Mouse (Mus musculus): ENCODE data around the gene Bscl2. TPM values are rescaled to one million over a fixed set of nuclear protein-coding genes. Genes with fewer than 3 reads are reported as not detected.

Bscl2 gene
- polyA plus RNA-seq, 1 experiment: 204 TPM

DNA sequence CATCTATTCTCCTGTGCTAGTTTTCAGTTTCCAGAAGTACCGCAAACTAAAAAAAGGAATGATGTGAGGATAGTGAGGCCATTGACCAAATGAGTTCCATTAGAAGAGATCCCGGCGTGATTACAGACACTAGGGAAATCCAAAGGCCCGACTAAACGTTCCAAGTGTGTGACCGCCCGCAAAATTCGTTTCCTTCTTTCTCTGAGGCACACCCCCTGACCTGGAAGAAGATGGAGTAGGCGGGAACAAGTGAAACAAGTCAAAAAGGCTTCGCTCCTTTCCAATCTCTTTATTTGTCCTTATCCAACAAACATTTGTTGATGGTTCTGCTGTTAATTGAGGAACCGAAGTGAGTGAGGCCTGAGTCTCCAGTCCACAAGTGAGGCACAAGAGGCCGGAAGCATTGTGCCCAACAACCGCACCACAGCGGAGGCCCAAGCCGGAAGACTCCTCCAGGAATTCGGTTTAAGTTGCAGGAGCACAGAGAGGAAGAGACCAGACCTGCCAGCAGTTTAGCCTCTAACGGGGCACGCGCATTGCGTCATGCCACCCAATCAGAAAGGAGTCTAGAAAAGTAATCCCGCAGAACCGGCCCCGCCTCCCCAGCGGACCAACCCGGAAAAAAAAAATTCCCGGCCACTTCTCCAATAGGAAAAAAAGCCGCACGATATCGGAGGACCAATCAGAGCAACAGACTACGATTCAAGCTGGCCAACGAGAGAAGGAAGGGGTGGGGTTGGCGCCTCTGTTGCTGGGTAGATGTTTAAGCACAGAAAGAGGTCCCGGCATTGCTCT lies 18.3 kb upstream of the Bscl2 start, which contains the start of gene Ttc9c:
TSS of gene Ttc9c (minus strand) at position 533 of the 795 bp plus-strand sequence.
- Histone ChIP-seq H3K4me1 (ENCODE audit: control insufficient read depth, insufficient read depth, low read length) (peaks cover 9% of the 10 kb centered on the region; the same call in 1 of the 2 replicates), H3K36me3 (ENCODE audit: control insufficient read depth, insufficient read depth, low read length) (peaks cover 1% of the 10 kb centered on the region; the same call in 1 of the 2 replicates), H3K27me3 (replicated peaks; ENCODE audit: control insufficient read depth, insufficient read depth, low read length) (no peaks in the 10 kb centered on the region), H3K4me3 (ENCODE audit: insufficient read depth, low read depth, low read length) (peak within 1 kb of the TSS; percentile 90), H3K27ac (ENCODE audit: insufficient read depth, low read depth, low read length) (peak within 1 kb of the TSS; percentile 98)
- peak; percentile 99 for DNase-seq
- TF ChIP-seq CTCF (conservative IDR thresholded peaks at IDR 0.05; ENCODE audit: insufficient read depth, insufficient read length, low read depth, low read length) (no peak), POLR2A (IDR thresholded peaks at IDR 0.05; ENCODE audit: low read depth, low read length) (peak; percentile 77)
- under 1% methylated on average over 33 of the region's 33 CpGs for WGBS

DNA sequence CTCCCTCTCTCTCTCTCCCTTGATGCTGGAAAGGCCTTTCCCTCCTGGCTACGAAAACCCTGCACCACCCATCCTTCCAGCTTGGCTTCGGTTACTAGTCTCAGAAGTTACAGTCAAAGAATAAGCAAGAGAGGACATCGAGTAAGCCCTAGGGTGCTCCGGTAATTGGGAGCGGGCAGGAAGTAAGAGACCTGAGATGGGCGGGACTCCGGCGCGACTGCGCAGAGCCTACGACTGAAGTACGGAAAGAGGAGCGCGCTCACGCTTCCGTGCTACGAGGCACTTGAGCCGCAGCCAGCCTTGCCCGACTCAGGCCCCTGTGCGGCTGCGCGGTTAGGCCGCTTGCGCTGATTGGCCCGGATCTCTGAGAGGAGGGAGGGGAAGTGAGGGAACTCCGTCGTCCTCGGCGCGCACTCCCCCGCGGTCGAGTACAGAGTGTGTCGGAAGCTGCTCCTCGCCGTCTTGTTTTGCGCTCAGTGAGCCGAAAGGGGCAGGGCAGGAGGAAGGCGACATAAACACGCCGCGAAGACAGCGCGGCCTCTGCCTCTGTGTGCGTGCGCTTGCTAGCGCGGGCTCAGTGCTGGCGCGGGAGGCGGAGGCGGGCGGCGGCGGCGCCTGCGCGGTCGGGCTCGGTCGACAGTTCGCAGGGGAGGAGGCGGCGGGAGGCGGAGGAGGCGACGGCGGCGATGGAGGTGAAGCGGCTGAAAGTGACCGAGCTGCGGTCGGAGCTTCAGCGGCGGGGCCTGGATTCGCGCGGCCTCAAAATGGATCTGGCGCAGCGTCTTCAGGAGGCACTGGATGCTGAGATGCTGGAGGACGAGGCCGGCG lies 17.5 kb upstream of the Bscl2 start, which contains the start of gene Hnrnpul2:
TSS of gene Hnrnpul2 (plus strand) at position 415 of the 828 bp plus-strand sequence.
- peak within 1 kb of the TSS; percentile 90 for H3K4me3 ChIP-seq (ENCODE audit: insufficient read depth, low read depth, low read length)
- H3K27ac ChIP-seq (ENCODE audit: insufficient read depth, low read depth, low read length): peak within 1 kb of the TSS; percentile 98
- H3K4me1 ChIP-seq (ENCODE audit: control insufficient read depth, insufficient read depth, low read length): peaks cover 9% of the 10 kb centered on the region; the same call in 1 of the 2 replicates
- H3K27me3 ChIP-seq (replicated peaks; ENCODE audit: control insufficient read depth, insufficient read depth, low read length): no peaks in the 10 kb centered on the region
- peak; percentile 99 for DNase-seq
- 1% methylated on average over 81 of the region's 83 CpGs for WGBS
- TF ChIP-seq POLR2A (IDR thresholded peaks at IDR 0.05; ENCODE audit: low read depth, low read length) (peak; percentile 93), CTCF (conservative IDR thresholded peaks at IDR 0.05; ENCODE audit: insufficient read depth, insufficient read length, low read depth, low read length) (no peak)
- peaks cover 2% of the 10 kb centered on the region for H3K36me3 ChIP-seq (ENCODE audit: control insufficient read depth, insufficient read depth, low read length)

DNA sequence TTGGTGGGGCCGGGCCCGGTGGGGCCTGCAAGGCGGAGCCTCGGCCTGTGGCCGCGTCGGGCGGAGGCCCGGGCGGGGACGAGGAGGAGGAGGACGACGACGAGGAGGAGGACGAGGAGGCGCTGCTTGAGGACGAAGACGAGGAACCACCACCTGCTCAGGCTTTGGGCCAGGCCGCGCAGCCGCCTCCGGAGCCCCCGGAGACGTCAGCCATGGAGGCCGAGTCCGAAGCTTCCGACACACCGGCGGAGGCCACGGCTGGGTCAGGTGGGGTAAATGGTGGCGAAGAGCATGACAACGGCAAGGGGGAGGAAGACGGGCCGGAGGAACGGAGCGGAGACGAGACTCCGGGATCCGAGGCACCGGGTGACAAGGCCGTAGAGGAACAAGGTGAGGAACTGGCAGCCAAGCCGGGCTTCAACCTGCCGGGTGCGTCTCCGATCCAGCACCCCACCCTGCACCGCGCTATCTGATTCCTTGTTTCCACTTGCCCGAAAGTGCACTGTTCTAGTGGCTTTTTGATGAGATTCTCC lies 16.8 kb upstream of the Bscl2 start:
- TF ChIP-seq CTCF (conservative IDR thresholded peaks at IDR 0.05; ENCODE audit: insufficient read depth, insufficient read length, low read depth, low read length) (no peak), POLR2A (IDR thresholded peaks at IDR 0.05; ENCODE audit: low read depth, low read length) (no peak)
- peak overlapping the region; percentile 98 for H3K27ac ChIP-seq (ENCODE audit: insufficient read depth, low read depth, low read length)
- DNase-seq: no peak
- peak overlapping the region; percentile 90 for H3K4me3 ChIP-seq (ENCODE audit: insufficient read depth, low read depth, low read length)
- H3K27me3 ChIP-seq (replicated peaks; ENCODE audit: control insufficient read depth, insufficient read depth, low read length): no peaks in the 10 kb centered on the region
- peaks cover 9% of the 10 kb centered on the region; the same call in 1 of the 2 replicates for H3K4me1 ChIP-seq (ENCODE audit: control insufficient read depth, insufficient read depth, low read length)
- under 1% methylated on average over 46 of the region's 48 CpGs for WGBS
- peaks cover 7% of the 10 kb centered on the region for H3K36me3 ChIP-seq (ENCODE audit: control insufficient read depth, insufficient read depth, low read length)

DNA sequence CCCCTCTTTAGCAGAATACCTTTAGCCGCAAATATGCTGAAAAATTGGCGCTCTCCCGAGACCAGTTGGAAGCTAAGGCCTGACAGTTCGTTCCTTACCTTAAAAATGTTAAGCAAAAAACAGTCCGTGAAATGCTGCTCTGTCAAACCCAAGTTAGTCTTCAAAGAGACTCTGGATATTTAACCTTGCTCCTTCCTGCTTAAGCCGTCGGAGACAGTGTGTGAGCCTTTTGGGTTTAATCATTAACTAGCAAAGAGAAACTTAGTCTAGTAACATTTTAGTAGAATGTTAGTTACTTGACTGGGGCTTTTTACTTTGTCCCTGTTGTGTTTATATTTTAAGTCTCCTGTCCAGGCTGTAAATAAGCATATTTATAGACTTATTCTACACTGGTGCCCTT lies 16.1 kb upstream of the Bscl2 start:
- Histone ChIP-seq H3K4me1 (ENCODE audit: control insufficient read depth, insufficient read depth, low read length) (peaks cover 6% of the 10 kb centered on the region; the same call in 1 of the 2 replicates), H3K27ac (ENCODE audit: insufficient read depth, low read depth, low read length) (peak overlapping the region; percentile 98), H3K27me3 (replicated peaks; ENCODE audit: control insufficient read depth, insufficient read depth, low read length) (no peaks in the 10 kb centered on the region), H3K36me3 (ENCODE audit: control insufficient read depth, insufficient read depth, low read length) (peaks cover 9% of the 10 kb centered on the region), H3K4me3 (ENCODE audit: insufficient read depth, low read depth, low read length) (peak overlapping the region; percentile 90)
- under 1% methylated on average over 7 of the region's 7 CpGs for WGBS
- DNase-seq: peak; percentile 82
- TF ChIP-seq POLR2A (IDR thresholded peaks at IDR 0.05; ENCODE audit: low read depth, low read length) (no peak), CTCF (conservative IDR thresholded peaks at IDR 0.05; ENCODE audit: insufficient read depth, insufficient read length, low read depth, low read length) (no peak)

DNA sequence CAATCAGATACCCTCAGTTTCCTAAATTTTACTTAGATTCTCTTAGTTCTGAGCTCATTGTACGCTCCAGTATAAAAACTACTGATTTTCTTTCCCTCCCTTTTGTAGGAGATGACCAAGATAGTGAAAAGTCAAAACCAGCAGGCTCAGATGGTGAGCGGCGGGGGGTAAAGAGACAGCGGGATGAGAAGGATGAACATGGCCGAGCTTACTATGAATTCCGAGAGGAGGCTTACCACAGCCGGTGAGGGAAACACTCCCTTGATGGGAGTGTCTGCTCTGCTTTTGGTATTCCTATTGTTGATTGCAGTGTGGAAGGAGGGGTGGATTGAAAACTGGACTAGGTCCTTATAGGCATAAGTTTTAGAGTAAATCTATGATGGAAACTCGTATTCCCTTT lies 14.6 kb upstream of the Bscl2 start:
- Histone ChIP-seq H3K36me3 (ENCODE audit: control insufficient read depth, insufficient read depth, low read length) (peaks cover 16% of the 10 kb centered on the region), H3K4me1 (ENCODE audit: control insufficient read depth, insufficient read depth, low read length) (peaks cover 3% of the 10 kb centered on the region; the same call in 1 of the 2 replicates), H3K27ac (ENCODE audit: insufficient read depth, low read depth, low read length) (no peak overlapping the region), H3K4me3 (ENCODE audit: insufficient read depth, low read depth, low read length) (0 out of 2 replicates have a peak overlapping the region, but pooled peaks have one; percentile 13), H3K27me3 (replicated peaks; ENCODE audit: control insufficient read depth, insufficient read depth, low read length) (no peaks in the 10 kb centered on the region)
- no peak for DNase-seq
- WGBS: 37% methylated on average over 8 of the region's 8 CpGs
- TF ChIP-seq CTCF (conservative IDR thresholded peaks at IDR 0.05; ENCODE audit: insufficient read depth, insufficient read length, low read depth, low read length) (no peak), POLR2A (IDR thresholded peaks at IDR 0.05; ENCODE audit: low read depth, low read length) (no peak)

DNA sequence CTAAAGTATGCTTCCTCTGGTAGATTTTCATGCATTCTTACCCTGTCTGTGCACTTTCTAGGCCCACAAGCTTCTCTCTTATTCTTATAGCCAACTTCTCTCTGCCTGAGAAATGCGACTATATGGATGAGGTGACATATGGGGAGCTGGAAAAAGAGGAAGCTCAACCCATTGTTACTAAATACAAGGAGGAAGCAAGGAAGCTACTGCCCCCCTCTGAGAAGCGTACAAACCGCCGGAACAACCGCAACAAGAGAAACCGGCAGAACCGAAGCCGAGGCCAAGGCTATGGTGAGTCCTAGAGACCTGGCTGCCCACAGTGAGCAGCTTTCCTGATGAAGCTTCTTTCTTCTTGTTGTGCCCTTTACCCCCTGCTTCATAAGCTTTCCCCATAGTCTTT lies 7.6 kb upstream of the Bscl2 start, which contains the start of gene AC129217.1:
TSS of gene AC129217.1 (plus strand) at position 114 of the 400 bp plus-strand sequence.
- H3K4me3 ChIP-seq (ENCODE audit: insufficient read depth, low read depth, low read length): no peak within 1 kb of the TSS
- TF ChIP-seq POLR2A (IDR thresholded peaks at IDR 0.05; ENCODE audit: low read depth, low read length) (no peak), CTCF (conservative IDR thresholded peaks at IDR 0.05; ENCODE audit: insufficient read depth, insufficient read length, low read depth, low read length) (no peak)
- H3K36me3 ChIP-seq (ENCODE audit: control insufficient read depth, insufficient read depth, low read length): peaks cover 50% of the 10 kb centered on the region
- no peak within 1 kb of the TSS for H3K27ac ChIP-seq (ENCODE audit: insufficient read depth, low read depth, low read length)
- H3K27me3 ChIP-seq (replicated peaks; ENCODE audit: control insufficient read depth, insufficient read depth, low read length): no peaks in the 10 kb centered on the region
- no peaks in the 10 kb centered on the region for H3K4me1 ChIP-seq (ENCODE audit: control insufficient read depth, insufficient read depth, low read length)
- 86% methylated on average over 8 of the region's 8 CpGs for WGBS
- DNase-seq: peak; percentile 15
